Mouse (Mus musculus) hematopoietic stem cell, adult 5-6 weeks (primary cell): ENCODE data around the gene Pard6a. TPM values are rescaled to one million over a fixed set of nuclear protein-coding genes. Genes with fewer than 3 reads are reported as not detected.

ENCODE experiments used
- ATAC-seq, 2 experiments: fragments of 125-278 bp in 1 of 2; replicated peaks in 1 of 2; 2 replicates each; pipeline ENCODE4 v1.8.0; 2016 to 2017; ENCODE audit warnings: inconsistent platforms in 2 of 2, mild to moderate bottlenecking in 2 of 2, moderate number of reproducible peaks in 2 of 2, low read depth in 1 of 2, moderate TSS enrichment in 1 of 2; ENCODE audit not compliant: low FRiP score in 2 of 2, poor library complexity in 2 of 2, severe bottlenecking in 2 of 2, insufficient read depth in 1 of 2, low TSS enrichment in 1 of 2
- total RNA-seq: library from RNA; stranded (forward); fragments of 172-1452, 232-1000 nt; gene quantifications from 2 replicates; pipeline ENCODE4 v1.2.3, GENCODE M21; 2017

Gene Pard6a
- total RNA-seq, 1 experiment from 2014 or later, result 66.2 TPM

- ATAC-seq, result no peak
Measured at GRCm38 (mm10) chr8:105722861-105723260, 21.9 kb downstream of the Pard6a start.

- ATAC-seq, result no peak
Measured at GRCm38 (mm10) chr8:105725726-105726125, 24.8 kb downstream of the Pard6a start.

GRCm38 (mm10) chr8:105727397-105728124, 26.6 kb downstream of the Pard6a start:
- ATAC-seq, result peak; percentile 81 to 87

GRCm38 (mm10) chr8:105732186-105732585, 31.2 kb downstream of the Pard6a start:
- no peak for ATAC-seq

- ATAC-seq, result no peak
Measured at GRCm38 (mm10) chr8:105739216-105739615, 38.3 kb downstream of the Pard6a start.

GRCm38 (mm10) chr8:105743301-105743700, 42.4 kb downstream of the Pard6a start:
- ATAC-seq, result no peak

GRCm38 (mm10) chr8:105750606-105751005, 49.7 kb downstream of the Pard6a start:
- ATAC-seq, result peak in 1 of 2 experiments; percentile 29; a peak in 1 of 4 replicates

Other genes starting within 250 kb of the Pard6a start
- 3.2 TPM in 1 of 2 replicates, not detected in the other for gene Tppp3, start 229.6 kb upstream of the Pard6a start, total RNA-seq
- gene Zdhhc1, start 204.2 kb upstream of the Pard6a start, total RNA-seq, result 7.3 and 11.2 TPM in 2 replicates
- gene Hsd11b2, start 182.4 kb upstream of the Pard6a start, total RNA-seq, result not detected in 2 replicates
- gene Atp6v0d1, start 135.1 kb upstream of the Pard6a start, total RNA-seq, result 37.7 and 39.7 TPM in 2 replicates
- gene Ripor1, start 95.9 kb upstream of the Pard6a start, total RNA-seq, result 11.7 and 18.1 TPM in 2 replicates
- 116 and 202 TPM in 2 replicates for gene Ctcf, start 64.6 kb upstream of the Pard6a start, total RNA-seq
- gene Agrp, start 63.8 kb upstream of the Pard6a start, total RNA-seq, result not detected in 2 replicates
- gene Carmil2, start 14.9 kb upstream of the Pard6a start, total RNA-seq, result 14.7 and 15.1 TPM in 2 replicates
- 13.9 and 26.7 TPM in 2 replicates for gene Acd, start within 50 bp of the Pard6a start, total RNA-seq
- gene 4933405L10Rik, start 6.5 kb downstream of the Pard6a start, total RNA-seq, result 1.2 TPM in 1 of 2 replicates, not detected in the other
- 16.1 and 17.6 TPM in 2 replicates for gene Enkd1, start 7.1 kb downstream of the Pard6a start, total RNA-seq
- gene Gfod2, start 57.5 kb downstream of the Pard6a start, total RNA-seq, result 1.6 and 5.8 TPM in 2 replicates
- 7.1 and 10.3 TPM in 2 replicates for gene Ranbp10, start 126.2 kb downstream of the Pard6a start, total RNA-seq
- not detected in 2 replicates for gene Tsnaxip1, start 126.6 kb downstream of the Pard6a start, total RNA-seq
- gene Cenpt, start 152.1 kb downstream of the Pard6a start, total RNA-seq, result 14.3 and 14.6 TPM in 2 replicates
- gene Thap11, start 154.0 kb downstream of the Pard6a start, total RNA-seq, result 25.8 and 28.3 TPM in 2 replicates
- gene Nutf2, start 159.4 kb downstream of the Pard6a start, total RNA-seq, result 58.5 and 70.2 TPM in 2 replicates
- 23.4 and 40.6 TPM in 2 replicates for gene Edc4, start 179.7 kb downstream of the Pard6a start, total RNA-seq
- gene Nrn1l, start 192.4 kb downstream of the Pard6a start, total RNA-seq, result not detected in 2 replicates
- 23.3 and 27.5 TPM in 2 replicates for gene Pskh1, start 199.3 kb downstream of the Pard6a start, total RNA-seq
- not detected in 2 replicates for gene Ctrl, start 232.7 kb downstream of the Pard6a start, total RNA-seq
- gene Psmb10, start 237.3 kb downstream of the Pard6a start, total RNA-seq, result 38.8 and 79.5 TPM in 2 replicates
- gene Lcat, start 242.2 kb downstream of the Pard6a start, total RNA-seq, result not detected in 2 replicates